Mouse (Mus musculus): ENCODE data around the gene Nr1h2. TPM values are rescaled to one million over a fixed set of nuclear protein-coding genes. Genes with fewer than 3 reads are reported as not detected.
A peak's percentile ranks its signal among the peaks of the same experiment; 100 is the strongest.

Nr1h2 gene
- total and polyA plus RNA-seq, 3 experiments, result 49.7 to 82.3 TPM; not detected in 1

- Histone ChIP-seq H3K36me3 (ENCODE audit: control insufficient read depth in 1 of 2, insufficient read depth in 2 of 2, low read length in 2 of 2) (peaks cover 0 to 4% of the 10 kb centered on the region in 2 experiments; a peak in 1 of 4 replicates), H3K27ac (ENCODE audit: control insufficient read depth, low read depth, low read length) (peak overlapping the region; percentile 89), H3K9me3 (replicated peaks; ENCODE audit: insufficient read depth, low read length) (no peaks in the 10 kb centered on the region), H3K4me3 (ENCODE audit: control insufficient read depth in 1 of 2, insufficient read depth in 1 of 2, low read depth in 2 of 2, low read length in 2 of 2) (peak overlapping the region; percentile 71 to 93), H3K27me3 (ENCODE audit: control insufficient read depth in 1 of 2, insufficient read depth in 2 of 2, low read length in 2 of 2) (no peaks in the 10 kb centered on the region), H3K9ac (ENCODE audit: control insufficient read depth, low read depth, low read length, poor library complexity, severe bottlenecking) (peak overlapping the region; percentile 86), H3K79me2 (ENCODE audit: control insufficient read depth, insufficient read depth, low read length, poor library complexity) (peaks cover 10% of the 10 kb centered on the region), H3K4me1 (ENCODE audit: control insufficient read depth in 1 of 2, insufficient read depth in 2 of 2, low read length in 2 of 2) (peaks cover 0 to 15% of the 10 kb centered on the region in 2 experiments; a peak in 3 of 4 replicates)
- 0 out of 4 replicates have a peak, but pooled peaks of 1 of the 2 experiments have one; percentile 2 for TF ChIP-seq EP300 (IDR thresholded peaks at IDR 0.05; ENCODE audit: low read depth in 1 of 2, low read length in 2 of 2)
- TF ChIP-seq MAX (IDR thresholded peaks at IDR 0.05; ENCODE audit: low read length), result no peak
- TF ChIP-seq MYC (IDR thresholded peaks at IDR 0.05; ENCODE audit: low read depth, low read length), result no peak
- TF ChIP-seq MAFK (IDR thresholded peaks at IDR 0.05; ENCODE audit: borderline replicate concordance, low read depth, low read length), result no peak
- no peak for TF ChIP-seq POLR2AphosphoS5 (IDR thresholded peaks at IDR 0.05; ENCODE audit: borderline replicate concordance, low read depth, low read length)
- peak; percentile 42; the same call in 1 of the 2 replicates for TF ChIP-seq MAZ (IDR thresholded peaks at IDR 0.05; ENCODE audit: low read depth, low read length)
- TF ChIP-seq USF1 (IDR thresholded peaks at IDR 0.05; ENCODE audit: low read depth, low read length), result 0 out of 2 replicates have a peak, but pooled peaks have one; percentile 21
- TF ChIP-seq TCF12 (IDR thresholded peaks at IDR 0.05; ENCODE audit: low read depth, low read length), result 0 out of 2 replicates have a peak, but pooled peaks have one; percentile 7
- TF ChIP-seq RCOR1 (IDR thresholded peaks at IDR 0.05; ENCODE audit: low read depth, low read length), result peak; percentile 44; the same call in 1 of the 2 replicates
- peak; percentile 95 for DNase-seq (ENCODE audit: low read depth, low spot score)
Observed at GRCm38 (mm10) chr7:44553196-44553764, 471 bp downstream of the Nr1h2 start.

GRCm38 (mm10) chr7:44552141-44552908 lies 1.4 kb downstream of the Nr1h2 start:
- H3K4me3 ChIP-seq (ENCODE audit: control insufficient read depth in 1 of 2, insufficient read depth in 1 of 2, low read depth in 2 of 2, low read length in 2 of 2), result peak overlapping the region in 1 of 2 experiments; percentile 60; a peak in 2 of 4 replicates
- H3K9me3 ChIP-seq (replicated peaks; ENCODE audit: insufficient read depth, low read length), result no peaks in the 10 kb centered on the region
- TF ChIP-seq MYB (IDR thresholded peaks at IDR 0.05; ENCODE audit: low read depth, low read length) (no peak), RCOR1 (IDR thresholded peaks at IDR 0.05; ENCODE audit: low read depth, low read length) (no peak), CHD1 (IDR thresholded peaks at IDR 0.05; ENCODE audit: low read depth, low read length) (no peak), RAD21 (IDR thresholded peaks at IDR 0.05; ENCODE audit: low read depth, low read length) (no peak), USF2 (IDR thresholded peaks at IDR 0.05; ENCODE audit: borderline replicate concordance in 1 of 2, insufficient read depth in 1 of 2, low read depth in 1 of 2, low read length in 2 of 2) (no peak), EP300 (IDR thresholded peaks at IDR 0.05; ENCODE audit: low read depth in 1 of 2, low read length in 2 of 2) (no peak), E2F4 (IDR thresholded peaks at IDR 0.05; ENCODE audit: borderline replicate concordance, low read depth, low read length) (no peak), ZKSCAN1 (IDR thresholded peaks at IDR 0.05; ENCODE audit: low read depth, low read length) (no peak), ZNF384 (IDR thresholded peaks at IDR 0.05; ENCODE audit: low read depth, low read length) (no peak), SIN3A (IDR thresholded peaks at IDR 0.05; ENCODE audit: low read length) (no peak), USF1 (IDR thresholded peaks at IDR 0.05; ENCODE audit: low read depth, low read length) (no peak), ZMIZ1 (IDR thresholded peaks at IDR 0.05; ENCODE audit: low read depth, low read length) (no peak), ELF1 (IDR thresholded peaks at IDR 0.05; ENCODE audit: low read depth, low read length) (no peak)
- peaks cover 0 to 4% of the 10 kb centered on the region in 2 experiments; a peak in 2 of 4 replicates for H3K36me3 ChIP-seq (ENCODE audit: control insufficient read depth in 1 of 2, insufficient read depth in 2 of 2, low read length in 2 of 2)
- no peak overlapping the region for H3K9ac ChIP-seq (ENCODE audit: control insufficient read depth, low read depth, low read length, poor library complexity, severe bottlenecking)
- peaks cover 19% of the 10 kb centered on the region for H3K79me2 ChIP-seq (ENCODE audit: control insufficient read depth, insufficient read depth, low read length, poor library complexity)
- H3K27me3 ChIP-seq (ENCODE audit: control insufficient read depth in 1 of 2, insufficient read depth in 2 of 2, low read length in 2 of 2), result no peaks in the 10 kb centered on the region
- H3K4me1 ChIP-seq (ENCODE audit: control insufficient read depth in 1 of 2, insufficient read depth in 2 of 2, low read length in 2 of 2), result peaks cover 0 to 24% of the 10 kb centered on the region in 2 experiments; a peak in 3 of 4 replicates
- no peak overlapping the region for H3K27ac ChIP-seq (ENCODE audit: control insufficient read depth, low read depth, low read length)
- no peak for DNase-seq (ENCODE audit: low read depth, low spot score)

All from MEL (cell line).